Mouse (Mus musculus) right cerebral cortex, adult 2 months (tissue): ENCODE results near the gene Clip2.

Experiments
- DNase-seq, 2 experiments: peaks; one replicate each; pipeline ENCODE4 v3.0.0; 2021 to 2022; ENCODE audit warnings: low spot score in 2 of 2

Clip2 gene

GRCm38 (mm10) chr5:134565696-134566095 lies 13.5 kb upstream of the Clip2 start:
- no peak for DNase-seq

DNA sequence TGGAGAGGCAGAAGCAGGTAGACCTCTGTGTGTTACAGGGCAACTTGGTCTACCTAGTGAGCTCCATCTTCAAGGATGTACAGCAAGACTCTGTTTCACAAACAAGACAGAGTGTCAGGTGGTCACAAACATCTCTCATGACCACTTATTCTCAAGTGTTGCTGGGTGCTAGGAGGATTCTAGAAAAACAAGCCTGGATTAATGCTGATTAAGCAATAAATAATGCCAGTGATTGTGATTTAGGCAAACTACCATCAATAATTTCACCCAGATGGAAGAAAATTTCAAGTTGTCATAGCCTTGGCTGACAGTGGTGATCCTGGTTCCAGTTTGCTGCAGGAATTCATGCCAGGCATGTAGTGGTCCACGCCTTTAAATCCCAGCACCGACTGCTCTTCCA lies 12.0 kb upstream of the Clip2 start:
- DNase-seq = no peak

DNA sequence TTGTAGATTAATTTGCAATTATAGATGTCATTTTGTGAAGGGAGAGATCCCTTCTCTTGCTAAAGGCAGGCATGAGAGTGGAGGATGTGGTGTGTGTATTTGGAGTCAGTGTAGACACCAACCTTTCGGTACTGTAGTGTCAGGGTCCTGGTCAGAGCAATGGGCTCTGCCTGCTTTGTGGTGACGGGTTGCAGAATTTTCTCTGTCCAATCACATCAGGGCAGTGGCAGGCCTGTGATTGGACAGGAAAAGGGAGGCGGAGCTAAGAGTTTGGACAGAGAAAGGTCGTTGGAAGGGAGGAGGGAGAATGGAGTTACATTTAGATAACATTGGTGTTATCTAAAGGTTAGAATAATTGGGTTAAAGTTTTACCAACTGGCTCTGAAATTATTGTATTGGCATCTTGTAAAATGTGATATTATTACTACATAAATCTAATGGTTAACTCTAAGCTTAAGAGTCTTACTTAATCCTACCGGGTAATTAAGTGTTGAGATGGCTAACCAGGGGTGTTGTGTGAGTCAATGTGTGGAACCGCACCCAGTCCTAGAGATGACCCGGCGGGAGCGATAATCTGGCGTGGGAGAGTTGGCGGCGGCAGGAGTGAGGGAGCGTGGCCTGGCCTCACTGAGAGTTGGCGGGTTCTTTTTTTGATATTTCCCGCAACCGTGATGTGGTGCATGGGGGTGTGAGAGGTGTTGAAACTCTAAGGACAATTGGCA lies 8.4 kb upstream of the Clip2 start:
- DNase-seq = no peak

- no peak for DNase-seq
Measured at GRCm38 (mm10) chr5:134560071-134560449, 7.8 kb upstream of the Clip2 start, which contains the start of gene Syna. Syna (minus strand) TSS chr5:134560171.

DNA sequence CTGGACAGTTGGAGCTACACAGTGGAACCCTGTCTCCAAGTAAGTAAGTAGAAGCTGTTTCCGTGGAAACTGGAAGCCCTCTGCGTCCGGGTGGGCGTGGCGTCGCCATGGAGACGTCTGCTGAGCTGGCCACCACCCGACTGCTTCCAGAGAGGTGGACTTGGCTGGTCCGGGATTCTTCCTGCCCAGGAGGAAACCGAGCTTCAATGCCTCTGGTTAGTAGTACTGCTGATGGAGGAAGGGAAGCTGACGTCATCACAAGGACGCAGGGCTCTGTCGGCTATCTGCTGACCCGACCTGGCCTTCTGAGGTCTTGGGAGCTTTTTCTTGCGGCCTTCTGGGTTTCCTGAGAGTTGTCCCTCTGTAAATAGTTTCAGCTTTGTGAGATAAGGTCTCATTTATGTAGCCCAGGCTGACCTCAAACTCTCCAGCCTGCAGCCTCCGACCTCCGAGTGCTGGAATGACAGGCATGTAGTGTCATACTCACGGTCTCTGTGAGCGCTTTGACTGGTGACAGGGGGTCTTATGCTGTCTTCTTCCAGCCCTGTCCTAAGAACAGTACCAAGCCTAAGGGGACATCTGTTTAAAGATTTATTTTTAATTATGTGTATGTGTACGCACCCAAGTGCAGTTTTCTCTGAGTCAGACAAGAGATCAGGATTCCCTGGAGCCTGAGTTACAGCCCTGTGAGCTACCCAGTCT lies 3.4 kb upstream of the Clip2 start:
- peak; percentile 84 for DNase-seq

GRCm38 (mm10) chr5:134553951-134554546 lies 1.8 kb upstream of the Clip2 start:
- DNase-seq = no peak

GRCm38 (mm10) chr5:134551233-134552109 lies 763 bp downstream of the Clip2 start:
- DNase-seq = peak; percentile 47 to 64

- DNase-seq = no peak
Measured at GRCm38 (mm10) chr5:134550836-134551232, 1.4 kb downstream of the Clip2 start.

- no peak for DNase-seq
Measured at GRCm38 (mm10) chr5:134549640-134550168, 2.5 kb downstream of the Clip2 start.

DNA sequence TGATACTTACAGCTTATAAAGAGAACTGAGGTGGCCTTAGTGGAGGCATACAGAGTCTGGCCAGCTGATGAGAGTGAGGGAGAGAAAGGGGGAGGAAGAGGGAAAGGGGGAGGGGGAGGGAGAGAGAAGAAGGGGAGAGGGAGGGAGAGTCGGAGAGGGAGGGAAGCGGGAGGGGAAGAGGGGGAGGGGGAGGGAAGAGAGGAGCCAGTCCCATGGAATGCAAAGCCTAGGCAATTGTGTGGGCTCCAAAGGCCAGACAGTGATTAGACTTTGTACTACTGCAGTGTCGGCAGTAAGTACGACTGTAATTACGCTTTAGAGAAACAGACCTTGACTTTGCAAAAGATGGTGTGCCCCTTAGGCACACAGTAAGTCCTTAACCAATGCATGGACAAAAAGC lies 3.9 kb downstream of the Clip2 start:
- DNase-seq = no peak

GRCm38 (mm10) chr5:134546790-134547189 lies 5.4 kb downstream of the Clip2 start:
- DNase-seq = no peak

- no peak for DNase-seq
Measured at GRCm38 (mm10) chr5:134545242-134545629, 7.0 kb downstream of the Clip2 start.

- peak; percentile 73 to 76 for DNase-seq
Measured at GRCm38 (mm10) chr5:134544516-134545241, 7.6 kb downstream of the Clip2 start.

GRCm38 (mm10) chr5:134541640-134542039 lies 10.6 kb downstream of the Clip2 start:
- no peak for DNase-seq

GRCm38 (mm10) chr5:134540881-134541280 lies 11.4 kb downstream of the Clip2 start:
- no peak for DNase-seq

GRCm38 (mm10) chr5:134539891-134540290 lies 12.3 kb downstream of the Clip2 start:
- no peak for DNase-seq

GRCm38 (mm10) chr5:134536036-134536435 lies 16.2 kb downstream of the Clip2 start:
- DNase-seq = no peak

DNA sequence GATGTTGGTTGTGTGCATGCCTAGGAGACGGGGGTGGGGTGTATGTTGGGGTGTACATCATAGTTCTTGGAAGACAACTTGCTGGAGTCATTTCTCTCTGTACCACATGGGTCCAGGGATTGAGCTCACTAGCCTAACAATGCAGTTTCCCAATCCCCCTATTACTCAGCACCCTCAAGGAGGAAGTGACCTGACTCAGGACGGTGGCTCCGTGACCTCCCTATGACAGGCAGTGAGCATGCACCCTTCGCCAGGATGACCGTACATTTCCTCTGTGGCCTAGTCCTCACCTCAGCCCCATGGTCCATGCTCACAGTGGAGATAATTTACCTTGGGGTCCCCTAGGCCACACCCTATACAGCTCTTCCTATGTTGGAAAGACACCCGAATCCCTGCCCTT lies 19.8 kb downstream of the Clip2 start:
- DNase-seq = no peak

DNA sequence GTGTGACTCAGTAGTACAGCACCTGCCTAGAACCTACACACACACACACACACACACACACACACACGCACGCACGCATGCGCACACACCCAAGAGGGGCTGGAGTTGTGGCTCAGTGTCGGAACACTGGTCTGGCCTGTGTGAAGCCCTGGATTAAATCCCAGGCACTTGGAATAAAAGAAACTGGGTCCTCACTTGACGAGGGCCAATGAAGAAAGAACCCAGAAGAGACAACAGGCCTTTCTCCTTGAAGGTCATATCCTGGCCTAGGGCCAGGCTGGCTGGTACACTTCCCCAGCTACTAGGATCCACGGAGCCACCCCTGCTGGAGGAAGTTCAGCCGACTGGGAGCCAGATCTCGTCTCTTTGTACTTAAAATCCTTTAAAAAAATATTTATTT lies 20.6 kb downstream of the Clip2 start:
- DNase-seq = no peak

GRCm38 (mm10) chr5:134530830-134531229 lies 21.4 kb downstream of the Clip2 start:
- DNase-seq = peak; percentile 43 to 68

GRCm38 (mm10) chr5:134528488-134528887 lies 23.7 kb downstream of the Clip2 start:
- no peak for DNase-seq
